Mouse (Mus musculus) limb, embryonic 14.5 days (tissue): ENCODE measurements around the gene Keap1. TPM values are rescaled to one million over a fixed set of nuclear protein-coding genes. Genes with fewer than 3 reads are reported as not detected.
A peak's percentile ranks its signal among the peaks of the same experiment; 100 is the strongest.

Source experiments
- ATAC-seq: fragments of 200-750 bp; cut with Nextera tagmentation; 2 replicates; pipeline ENCODE4 v1.8.0; 2017; ENCODE audit warnings: low read depth, moderate number of reproducible peaks, moderate TSS enrichment; ENCODE audit not compliant: low FRiP score
- DNase-seq: peaks from one replicate; pipeline ENCODE4 v3.0.0-alpha.2; 2015; ENCODE audit warnings: low spot score
- H3K27ac ChIP-seq: fragments of 300-500 bp; sonication (generic); replicated peaks from 2 replicates; pipeline ENCODE4 v1.5.1; 2014; ENCODE audit warnings: low read depth, mild to moderate bottlenecking, low read length, moderate library complexity, mixed read lengths
- H3K27me3 ChIP-seq: fragments of 300-500 bp; sonication (generic); 2 replicates; pipeline ENCODE4 v1.6.1; 2014; ENCODE audit warnings: low read length, mixed read lengths; ENCODE audit not compliant: control insufficient read depth, insufficient read depth
- H3K36me3 ChIP-seq: fragments of 300-500 bp; sonication (generic); 2 replicates; pipeline ENCODE4 v1.6.1; 2014; ENCODE audit warnings: mild to moderate bottlenecking, low read length, moderate library complexity, mixed read lengths; ENCODE audit not compliant: control insufficient read depth, insufficient read depth
- H3K4me1 ChIP-seq: fragments of 300-500 bp; sonication (generic); 2 replicates; pipeline ENCODE4 v1.6.1; 2014; ENCODE audit warnings: antibody characterized with exemption, low read length, mixed read lengths; ENCODE audit not compliant: control insufficient read depth, insufficient read depth
- H3K4me2 ChIP-seq: fragments of 300-500 bp; sonication (generic); replicated peaks from 2 replicates; pipeline ENCODE4 v1.6.1; 2014; ENCODE audit warnings: low read depth, mild to moderate bottlenecking, low read length, moderate library complexity; ENCODE audit not compliant: severe bottlenecking
- H3K4me3 ChIP-seq: fragments of 300-500 bp; sonication (generic); replicated peaks from 2 replicates; pipeline ENCODE4 v1.5.1; 2014; ENCODE audit warnings: low read length
- H3K9ac ChIP-seq: fragments of 300-500 bp; sonication (generic); 2 replicates; pipeline ENCODE4 v1.6.1; 2014; ENCODE audit warnings: mild to moderate bottlenecking, low read depth, low read length, moderate library complexity; ENCODE audit not compliant: severe bottlenecking
- H3K9me3 ChIP-seq: fragments of 300-500 bp; sonication (generic); 2 replicates; pipeline ENCODE4 v1.6.1; 2016; ENCODE audit warnings: low read length; ENCODE audit not compliant: control insufficient read depth
- POLR2A ChIP-seq: fragments of 200-500 bp; IDR thresholded peaks from 2 replicates; pipeline ENCODE4 v1.8.0; 2012; ENCODE audit warnings: inconsistent platforms, mild to moderate bottlenecking, moderate library complexity, borderline replicate concordance; ENCODE audit not compliant: insufficient read depth, insufficient read length; ENCODE audit errors: extremely low read depth
- WGBS: fragments of 180-500 bp; shearing (Covaris S2); extraction: QIAGEN DNeasy Blood & Tissue Kit; methylation state at CpG from one replicate; pipeline ENCODE4 v1.1.7; 2014; 5-methylcytosine and 5-hydroxymethylcytosine counted together
- polyA plus RNA-seq, 2 experiments: library from polyadenylated mRNA; depleted of rRNA in 1 of 2; stranded (reverse) in 1 of 2; unstranded in 1 of 2; fragments of >200 nt; fragmentation: Nextera tagmentation in 1 of 2; extraction: Ambion mirVana in 1 of 2; gene quantifications; 2 replicates each; pipeline versions ENCODE4 v1.2.1 to v1.2.3; 2012 to 2014

Keap1 gene
- polyA plus RNA-seq, 2 experiments, result 50.4 to 52.8 TPM

DNA sequence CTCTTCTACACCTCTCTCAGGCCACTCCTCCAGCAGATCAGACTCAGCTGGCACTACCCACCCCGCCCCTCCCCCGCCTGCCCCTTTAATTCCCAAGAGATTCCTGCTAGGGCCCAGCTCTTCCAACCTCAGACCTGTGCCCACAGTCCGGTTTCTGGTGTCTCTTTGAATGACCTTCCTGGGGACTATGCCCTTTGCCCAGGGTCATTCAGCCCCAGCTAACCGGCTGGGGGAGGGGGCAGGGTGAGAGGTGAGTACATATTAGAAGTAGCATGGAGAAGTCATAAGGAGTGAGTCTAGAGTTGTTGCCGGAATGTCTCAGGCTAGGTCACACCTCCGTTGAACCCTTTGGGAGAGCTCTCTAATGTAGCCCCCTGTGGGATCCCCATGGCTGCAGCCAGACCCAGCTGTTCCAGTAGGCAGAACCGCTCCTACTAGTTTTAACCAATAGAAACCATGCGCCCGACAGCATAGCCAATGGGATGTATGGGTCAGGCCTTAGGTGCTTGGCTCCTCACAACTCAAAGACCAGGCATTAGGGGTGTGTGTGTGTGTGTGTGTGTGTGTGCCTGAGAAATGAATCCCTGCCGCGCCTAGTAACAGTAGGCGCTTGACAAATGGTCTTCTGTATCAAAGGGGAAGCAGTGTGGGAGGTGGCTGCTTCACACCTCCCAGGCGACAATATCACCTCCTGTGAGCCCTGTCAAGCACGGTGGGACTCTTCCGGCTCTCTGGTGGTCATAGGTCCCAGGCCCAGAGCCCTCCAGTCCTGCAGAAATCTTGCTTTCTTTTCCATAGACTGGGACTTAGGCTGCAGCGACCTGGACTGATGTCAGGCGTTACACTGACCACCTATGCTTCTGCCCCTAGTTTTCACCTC, 10.7 kb upstream of the Keap1 start:
- Histone ChIP-seq H3K27ac (no peak overlapping the region), H3K9ac (no peak overlapping the region), H3K4me1 (no peaks in the 10 kb centered on the region), H3K36me3 (no peaks in the 10 kb centered on the region), H3K27me3 (peaks cover 53% of the 10 kb centered on the region), H3K4me3 (no peak overlapping the region), H3K9me3 (no peaks in the 10 kb centered on the region), H3K4me2 (no peak overlapping the region)
- TF ChIP-seq POLR2A, result no peak
- DNase-seq, result no peak
- peak; percentile 45; the same call in 1 of the 2 replicates for ATAC-seq
- WGBS, result 22% methylated on average over 17 of the region's 17 CpGs

DNA sequence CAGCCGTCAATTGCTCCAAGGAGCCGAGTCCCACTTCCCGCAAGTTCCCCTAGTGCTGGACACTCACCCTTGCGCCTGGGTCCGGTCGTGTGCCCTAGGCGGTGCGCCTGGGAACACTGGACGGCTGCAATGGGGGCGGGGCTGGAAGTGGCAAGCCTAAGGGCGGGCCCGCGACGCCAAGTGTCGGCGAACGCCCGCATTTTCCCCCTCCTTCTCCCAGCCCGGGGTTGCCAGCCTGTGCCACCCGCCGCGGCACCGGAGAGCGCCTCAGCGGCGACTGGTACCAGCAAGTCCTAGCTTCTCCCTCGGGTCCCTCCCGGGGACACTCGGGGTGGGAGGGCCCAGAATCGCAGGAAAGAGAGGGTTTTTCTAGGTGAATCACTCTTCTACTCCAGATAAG, 9.2 kb upstream of the Keap1 start, which contains the start of gene S1pr5:
Gene S1pr5, minus strand, starts transcription at position 118 of the 400 bp plus-strand sequence.
- H3K4me2 ChIP-seq, result peak within 1 kb of the TSS; percentile 42
- no peak for DNase-seq
- peak within 1 kb of the TSS; percentile 27 for H3K4me3 ChIP-seq
- WGBS, result 3% methylated on average over 22 of the region's 30 CpGs
- peaks cover 6% of the 10 kb centered on the region; the same call in 1 of the 2 replicates for H3K4me1 ChIP-seq
- H3K9me3 ChIP-seq, result no peaks in the 10 kb centered on the region
- no peak for TF ChIP-seq POLR2A
- H3K27ac ChIP-seq, result no peak within 1 kb of the TSS
- peaks cover 69% of the 10 kb centered on the region for H3K27me3 ChIP-seq
- no peaks in the 10 kb centered on the region for H3K36me3 ChIP-seq
- no peak within 1 kb of the TSS for H3K9ac ChIP-seq
- no peak for ATAC-seq

DNA sequence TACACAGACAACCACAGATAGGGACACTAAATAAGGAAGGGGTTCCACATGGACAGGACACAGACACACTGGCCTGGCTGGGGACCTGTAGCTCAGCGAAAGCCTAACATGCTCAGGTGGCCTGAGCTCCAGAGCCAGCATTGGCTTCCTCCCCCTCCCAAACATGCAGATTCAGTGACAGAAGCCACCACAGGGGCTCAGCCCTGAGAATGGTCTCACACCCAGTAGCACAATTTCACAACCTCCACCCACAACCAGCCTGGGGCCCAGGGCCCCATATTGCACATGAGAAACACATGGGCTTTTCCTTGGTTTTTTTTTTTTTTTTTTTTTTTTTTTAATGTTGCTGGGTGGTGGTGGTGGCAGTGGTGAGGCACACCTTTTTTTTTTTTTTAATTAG, 7.2 kb upstream of the Keap1 start:
- Histone ChIP-seq H3K9ac (no peak overlapping the region), H3K9me3 (no peaks in the 10 kb centered on the region), H3K27me3 (peaks cover 81% of the 10 kb centered on the region), H3K4me3 (no peak overlapping the region), H3K27ac (no peak overlapping the region), H3K4me2 (no peak overlapping the region), H3K36me3 (no peaks in the 10 kb centered on the region), H3K4me1 (peaks cover 6% of the 10 kb centered on the region; the same call in 1 of the 2 replicates)
- ATAC-seq (no peak), DNase-seq (no peak)
- TF ChIP-seq POLR2A, result no peak
- 79% methylated on average over 1 of the region's 1 CpGs for WGBS

- H3K36me3 ChIP-seq, result no peaks in the 10 kb centered on the region
- DNase-seq, result no peak
- peak overlapping the region; percentile 92 for H3K4me2 ChIP-seq
- peak overlapping the region; percentile 49 for H3K4me3 ChIP-seq
- no peak for ATAC-seq
- H3K4me1 ChIP-seq, result peaks cover 6% of the 10 kb centered on the region; the same call in 1 of the 2 replicates
- peaks cover 75% of the 10 kb centered on the region for H3K27me3 ChIP-seq
- WGBS, result 3% methylated on average over 16 of the region's 16 CpGs
- peak overlapping the region; percentile 56 for H3K9ac ChIP-seq
- no peak overlapping the region for H3K27ac ChIP-seq
- TF ChIP-seq POLR2A, result no peak
- no peaks in the 10 kb centered on the region for H3K9me3 ChIP-seq
Measured at GRCm38 (mm10) chr9:21245113-21245487, 5.9 kb upstream of the Keap1 start.

DNA sequence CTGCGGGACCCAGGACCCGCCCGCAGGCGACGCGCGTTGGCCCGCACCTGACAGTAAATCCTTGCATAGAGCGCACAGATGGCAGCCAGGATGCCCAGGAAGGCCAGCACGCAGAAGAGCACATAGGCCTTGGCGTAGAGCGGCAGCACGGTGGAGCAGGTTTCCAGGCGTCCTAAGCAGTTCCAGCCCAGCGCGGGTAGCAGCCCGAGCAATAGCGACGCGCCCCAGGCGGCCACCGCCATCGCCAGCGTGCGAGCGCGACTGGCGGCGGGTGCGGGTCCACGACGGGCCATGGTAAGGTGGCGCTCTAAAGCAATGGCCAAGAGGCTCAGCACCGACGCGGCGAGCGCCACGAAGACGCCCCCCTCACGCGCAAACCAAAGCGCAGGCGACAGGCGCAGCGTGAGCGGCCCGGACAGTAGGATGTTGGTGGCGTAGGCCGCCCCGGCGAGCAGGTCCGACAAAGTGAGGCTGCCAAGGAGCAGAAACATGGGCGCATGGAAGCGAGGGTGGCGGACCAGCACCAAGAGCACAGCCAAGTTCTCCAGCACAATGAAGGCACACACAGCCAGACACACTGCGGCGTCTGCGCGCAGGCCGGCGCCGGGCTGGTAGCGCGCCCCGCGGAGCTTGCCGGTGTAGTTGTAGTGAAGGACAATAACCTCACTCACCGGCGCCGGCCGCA, 5.4 kb upstream of the Keap1 start:
- H3K9ac ChIP-seq, result peak overlapping the region; percentile 56
- no peak overlapping the region for H3K27ac ChIP-seq
- H3K4me2 ChIP-seq, result peak overlapping the region; percentile 92
- H3K36me3 ChIP-seq, result no peaks in the 10 kb centered on the region
- no peak for TF ChIP-seq POLR2A
- DNase-seq (no peak), ATAC-seq (peak; percentile 19; the same call in 1 of the 2 replicates)
- H3K27me3 ChIP-seq, result peaks cover 70% of the 10 kb centered on the region
- no peaks in the 10 kb centered on the region for H3K9me3 ChIP-seq
- peaks cover 6% of the 10 kb centered on the region; the same call in 1 of the 2 replicates for H3K4me1 ChIP-seq
- 3% methylated on average over 38 of the region's 72 CpGs for WGBS
- peak overlapping the region; percentile 49 for H3K4me3 ChIP-seq
